Mouse (Mus musculus) heart, embryonic 10.5 days (tissue): Measurements from ENCODE around the gene Tpx2. TPM values are rescaled to one million over a fixed set of nuclear protein-coding genes. Genes with fewer than 3 reads are reported as not detected.

Source experiments
- DNase-seq: peaks from one replicate; pipeline ENCODE4 v3.0.0-alpha.2; 2017; ENCODE audit warnings: low spot score
- H3K27ac ChIP-seq: fragments of 300-500 bp; sonication (generic); 2 replicates; pipeline ENCODE4 v1.5.1; 2016; ENCODE audit warnings: mild to moderate bottlenecking
- H3K27me3 ChIP-seq: fragments of 300-500 bp; sonication (generic); 2 replicates; pipeline ENCODE4 v1.6.1; 2016; ENCODE audit warnings: mild to moderate bottlenecking; ENCODE audit not compliant: poor library complexity, insufficient read depth, severe bottlenecking
- H3K36me3 ChIP-seq: fragments of 300-500 bp; sonication (generic); 2 replicates; pipeline ENCODE4 v1.6.1; 2016; ENCODE audit warnings: mild to moderate bottlenecking, moderate library complexity
- H3K4me1 ChIP-seq: fragments of 300-500 bp; sonication (generic); 2 replicates; pipeline ENCODE4 v1.6.1; 2016; ENCODE audit warnings: mild to moderate bottlenecking
- H3K4me3 ChIP-seq: fragments of 300-500 bp; sonication (generic); 2 replicates; pipeline ENCODE4 v1.5.1; 2016; ENCODE audit warnings: mild to moderate bottlenecking, moderate library complexity
- H3K9me3 ChIP-seq: fragments of 300-500 bp; sonication (generic); 2 replicates; pipeline ENCODE4 v1.6.1; 2016; ENCODE audit warnings: mild to moderate bottlenecking, moderate library complexity
- WGBS: fragments of 180-500 bp; shearing (Covaris S2); methylation state at CpG from one replicate; pipeline ENCODE4 v1.1.7; 2016; 5-methylcytosine and 5-hydroxymethylcytosine counted together
- polyA plus RNA-seq: library from polyadenylated mRNA; unstranded; fragments of >200 nt; fragmentation: Nextera tagmentation; extraction: Ambion mirVana; gene quantifications from 2 replicates; pipeline ENCODE4 v1.2.1, GENCODE M21; 2016

Tpx2 gene
- polyA plus RNA-seq, 1 experiment from 2014 or later: 97.0 TPM

DNA sequence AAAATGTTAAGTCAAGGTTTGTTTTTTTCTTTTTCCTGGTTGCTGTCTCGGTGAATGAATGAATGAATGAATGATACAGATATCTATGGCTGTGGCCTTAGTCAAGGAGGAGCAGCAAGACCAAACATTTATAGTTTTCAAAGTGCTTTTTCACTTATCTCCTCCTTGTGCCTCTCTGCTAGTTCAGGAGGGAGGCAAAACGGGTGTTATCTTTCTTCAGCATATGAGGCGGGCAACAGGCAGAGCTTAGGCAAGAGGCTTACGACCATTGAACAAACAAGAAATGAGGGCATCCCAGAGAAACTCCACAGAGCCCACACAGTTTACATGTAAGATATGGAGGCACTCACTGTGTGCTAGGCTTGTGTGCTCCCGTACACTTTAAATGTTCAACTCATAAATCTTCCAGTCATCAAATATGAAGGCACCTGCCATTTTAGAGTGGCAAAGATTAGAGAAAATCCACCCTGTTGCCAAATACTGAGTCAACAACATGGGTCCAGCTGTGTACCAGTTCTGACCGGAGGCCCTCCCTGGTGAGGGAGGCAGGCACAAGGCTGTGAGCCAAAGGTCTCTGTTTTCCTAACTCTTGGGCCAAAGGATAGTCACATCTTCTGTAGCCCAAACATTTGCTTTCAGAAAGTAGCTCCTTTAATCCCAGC lies 33.4 kb upstream of the Tpx2 start:
- DNase-seq: peak; percentile 86
- peaks cover 7% of the 10 kb centered on the region; the same call in 1 of the 2 replicates for H3K36me3 ChIP-seq
- WGBS: 50% methylated on average over 6 of the region's 6 CpGs
- H3K27ac ChIP-seq: peak overlapping the region; percentile 70; the same call in 1 of the 2 replicates
- H3K27me3 ChIP-seq: no peaks in the 10 kb centered on the region
- H3K4me3 ChIP-seq: no peak overlapping the region
- peaks cover 77% of the 10 kb centered on the region for H3K4me1 ChIP-seq
- H3K9me3 ChIP-seq: no peaks in the 10 kb centered on the region

DNA sequence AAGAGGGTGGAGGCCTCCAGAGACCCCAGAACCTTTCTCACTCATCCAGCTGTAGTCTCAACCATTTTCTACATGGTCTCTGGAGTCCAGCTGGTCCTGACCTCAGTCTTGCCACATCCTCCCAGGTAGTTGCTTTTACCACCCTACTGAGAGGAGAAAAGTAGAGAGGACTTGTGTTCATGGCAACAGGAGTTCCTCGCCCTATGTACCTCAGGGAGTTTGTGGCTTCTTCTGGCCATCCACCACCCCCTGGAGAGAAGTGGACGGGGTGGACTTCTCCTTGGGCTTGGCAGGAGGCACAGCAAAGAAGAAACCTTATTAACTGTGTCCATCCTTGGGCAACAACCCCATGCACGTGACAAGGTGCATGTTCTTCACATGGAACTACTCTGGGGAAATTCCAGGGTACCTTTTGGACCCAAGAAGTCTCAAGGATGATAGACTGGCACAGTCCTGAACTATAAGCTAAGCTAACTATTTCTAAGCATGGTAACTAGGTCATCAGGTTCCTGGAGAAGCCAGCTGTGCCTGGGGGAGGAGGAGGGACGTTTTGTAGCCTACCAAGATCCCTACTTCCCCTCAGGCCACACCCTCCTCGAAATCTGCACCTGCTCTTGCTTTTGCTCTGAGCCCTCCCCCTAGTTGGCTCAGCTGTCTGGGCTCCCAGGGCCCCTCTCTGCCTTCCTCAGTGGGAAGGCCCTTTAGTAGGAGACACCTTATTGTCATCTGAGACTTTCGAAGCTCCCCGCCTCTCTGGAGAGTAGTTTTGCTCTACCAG lies 31.7 kb upstream of the Tpx2 start:
- Histone ChIP-seq H3K27ac (peak overlapping the region; percentile 76), H3K4me1 (peaks cover 79% of the 10 kb centered on the region), H3K9me3 (no peaks in the 10 kb centered on the region), H3K36me3 (peaks cover 10% of the 10 kb centered on the region; the same call in 1 of the 2 replicates), H3K27me3 (no peaks in the 10 kb centered on the region), H3K4me3 (no peak overlapping the region)
- peak; percentile 86 for DNase-seq
- WGBS: 70% methylated on average over 7 of the region's 7 CpGs

DNA sequence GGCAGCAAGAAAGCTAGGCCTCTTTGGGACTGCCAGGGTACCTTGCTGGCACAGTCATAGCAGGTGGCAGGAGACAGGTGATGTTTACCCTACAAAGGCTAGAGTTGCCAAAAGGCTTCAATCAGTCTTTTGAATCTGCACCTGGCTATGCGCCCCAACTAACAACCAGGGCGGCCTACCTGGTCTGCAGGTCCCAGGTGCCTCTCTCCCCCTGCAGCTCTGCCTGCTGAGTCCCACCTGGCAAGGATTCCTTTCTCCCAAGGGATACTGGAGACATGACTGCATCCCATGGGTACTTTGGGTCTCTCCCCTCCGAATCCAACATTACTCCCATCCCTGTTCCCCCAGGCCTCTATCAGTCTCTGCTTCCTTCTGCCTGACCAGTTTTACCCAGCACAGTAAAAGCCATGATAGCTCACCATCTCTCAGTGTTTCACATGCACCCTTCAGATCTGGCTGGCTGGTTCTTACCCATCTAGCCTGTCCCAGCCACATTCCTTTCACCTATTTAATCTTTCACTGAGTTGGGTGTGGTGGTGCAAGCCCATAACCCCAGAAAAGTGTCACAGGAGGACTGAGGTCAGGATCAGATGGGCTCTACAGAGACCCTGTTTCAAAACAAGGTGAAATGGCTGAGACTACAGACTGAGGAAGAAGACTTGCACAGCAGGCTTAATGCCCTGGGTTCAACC lies 31.0 kb upstream of the Tpx2 start:
- H3K36me3 ChIP-seq: peaks cover 10% of the 10 kb centered on the region; the same call in 1 of the 2 replicates
- WGBS: 79% methylated on average over 3 of the region's 3 CpGs
- peaks cover 80% of the 10 kb centered on the region for H3K4me1 ChIP-seq
- no peaks in the 10 kb centered on the region for H3K27me3 ChIP-seq
- peak; percentile 66 for DNase-seq
- H3K27ac ChIP-seq: peak overlapping the region; percentile 76; the same call in 1 of the 2 replicates
- no peaks in the 10 kb centered on the region for H3K9me3 ChIP-seq
- H3K4me3 ChIP-seq: no peak overlapping the region

DNA sequence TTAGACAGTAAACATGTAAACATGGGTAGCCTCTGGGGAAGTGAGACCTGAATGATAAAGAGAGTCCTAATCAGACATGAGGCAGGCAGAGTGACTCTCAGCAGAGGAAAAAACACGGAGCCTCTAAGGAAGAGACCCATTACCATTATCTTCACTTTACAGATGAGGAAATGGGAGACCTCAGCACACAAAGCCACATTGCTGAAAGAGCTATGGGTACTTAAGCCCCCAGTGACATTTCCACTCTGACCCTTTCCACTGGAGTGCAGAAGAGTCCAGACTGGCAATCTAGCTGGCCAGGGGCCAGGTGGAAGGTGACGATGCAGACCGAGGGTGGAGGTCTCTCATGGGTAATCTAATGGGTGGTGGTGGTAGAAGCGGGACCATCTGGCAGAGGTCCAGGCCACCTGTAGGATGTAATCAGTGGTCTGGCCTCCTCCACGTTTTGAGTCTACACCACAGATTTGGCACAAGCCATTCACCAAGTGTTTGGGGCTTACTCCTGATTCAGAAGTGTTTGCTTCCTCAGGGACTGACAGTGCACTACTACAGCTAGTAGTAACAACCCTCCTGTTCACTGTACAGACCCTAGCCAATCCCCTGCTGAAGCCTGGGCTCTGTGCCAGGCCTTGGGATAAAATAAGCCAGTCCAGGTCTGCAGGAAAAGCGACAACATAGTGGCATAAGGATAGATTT lies 30.0 kb upstream of the Tpx2 start:
- Histone ChIP-seq H3K9me3 (no peaks in the 10 kb centered on the region), H3K27ac (peak overlapping the region; percentile 76; the same call in 1 of the 2 replicates), H3K36me3 (peaks cover 13% of the 10 kb centered on the region; the same call in 1 of the 2 replicates), H3K27me3 (no peaks in the 10 kb centered on the region), H3K4me3 (no peak overlapping the region), H3K4me1 (peaks cover 81% of the 10 kb centered on the region)
- WGBS: 35% methylated on average over 6 of the region's 6 CpGs
- DNase-seq: peak; percentile 82

DNA sequence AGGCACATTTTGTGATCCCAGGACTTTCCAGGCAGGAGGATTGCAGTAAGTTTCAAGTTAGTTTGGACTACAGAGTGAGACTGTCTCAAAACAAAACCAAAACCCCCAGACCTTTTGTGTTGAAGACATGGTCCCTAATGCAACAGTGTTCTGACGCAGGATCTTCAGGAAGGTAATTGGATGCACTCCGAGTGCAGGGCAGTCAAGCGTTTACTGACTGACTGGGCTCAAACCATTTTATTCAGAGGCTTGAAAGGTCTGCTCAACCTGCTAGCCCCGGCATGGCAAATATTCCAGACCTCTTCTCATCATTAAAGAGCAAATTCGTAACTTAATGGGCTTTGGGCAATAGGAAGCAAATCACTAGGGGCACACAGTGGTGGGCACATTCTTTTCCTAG lies 29.1 kb upstream of the Tpx2 start:
- H3K36me3 ChIP-seq: peaks cover 13% of the 10 kb centered on the region; the same call in 1 of the 2 replicates
- no peaks in the 10 kb centered on the region for H3K27me3 ChIP-seq
- H3K27ac ChIP-seq: no peak overlapping the region; the same call in 1 of the 2 replicates
- H3K4me3 ChIP-seq: no peak overlapping the region
- peak; percentile 47 for DNase-seq
- WGBS: 90% methylated on average over 5 of the region's 5 CpGs
- no peaks in the 10 kb centered on the region for H3K9me3 ChIP-seq
- peaks cover 80% of the 10 kb centered on the region for H3K4me1 ChIP-seq

DNA sequence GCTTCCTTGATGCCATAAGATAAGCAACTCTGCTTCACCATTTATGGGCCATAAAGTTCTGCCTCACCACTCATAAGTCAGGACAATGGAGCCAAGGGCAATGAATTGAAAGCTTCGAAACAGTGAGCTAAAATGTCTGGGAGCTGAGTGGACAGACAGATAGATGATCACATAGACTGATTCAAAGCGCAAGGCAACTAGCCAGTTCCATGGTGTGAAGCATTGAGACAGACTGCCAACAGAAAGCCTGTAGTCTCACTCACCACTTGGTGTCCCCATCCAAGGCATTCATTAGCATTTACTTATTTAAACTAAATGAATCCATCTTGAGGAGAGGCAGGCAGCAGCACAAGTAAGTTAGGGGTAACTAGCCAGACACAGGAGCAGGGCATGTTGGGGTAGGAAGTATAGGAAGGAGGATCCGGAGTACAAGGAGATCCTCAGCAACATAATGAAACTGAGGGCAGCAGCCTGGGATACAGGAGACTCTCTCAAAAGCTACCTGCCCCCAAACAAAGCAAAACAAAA lies 28.6 kb upstream of the Tpx2 start:
- peak; percentile 61 for DNase-seq
- Histone ChIP-seq H3K4me1 (peaks cover 76% of the 10 kb centered on the region), H3K4me3 (no peak overlapping the region), H3K36me3 (peaks cover 17% of the 10 kb centered on the region; the same call in 1 of the 2 replicates), H3K27me3 (no peaks in the 10 kb centered on the region), H3K27ac (peak overlapping the region; percentile 67), H3K9me3 (no peaks in the 10 kb centered on the region)
- 90% methylated on average over 3 of the region's 3 CpGs for WGBS

DNA sequence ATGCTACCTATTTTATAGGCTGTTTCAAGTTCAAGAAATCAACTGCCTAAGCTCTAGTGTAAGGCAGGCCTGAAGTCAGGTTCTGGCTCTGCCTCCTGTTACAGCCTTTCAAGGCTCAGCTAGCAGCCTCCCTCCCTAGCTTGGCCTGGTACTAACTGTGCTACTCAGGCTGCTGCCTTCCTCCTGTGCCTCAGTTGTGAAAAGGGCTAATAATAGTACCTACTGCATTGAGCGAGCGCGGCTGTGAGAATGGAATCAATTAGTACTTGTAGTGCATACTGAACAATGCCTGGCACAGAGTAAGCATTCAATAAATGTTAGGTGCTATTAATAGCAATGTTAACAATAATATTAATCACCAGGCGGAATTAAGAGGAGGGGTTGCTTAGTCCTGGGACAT lies 27.8 kb upstream of the Tpx2 start:
- DNase-seq: no peak
- H3K9me3 ChIP-seq: no peaks in the 10 kb centered on the region
- H3K4me1 ChIP-seq: peaks cover 76% of the 10 kb centered on the region
- WGBS: 56% methylated on average over 4 of the region's 4 CpGs
- H3K36me3 ChIP-seq: peaks cover 18% of the 10 kb centered on the region; the same call in 1 of the 2 replicates
- no peak overlapping the region for H3K4me3 ChIP-seq
- no peaks in the 10 kb centered on the region for H3K27me3 ChIP-seq
- H3K27ac ChIP-seq: peak overlapping the region; percentile 67

DNA sequence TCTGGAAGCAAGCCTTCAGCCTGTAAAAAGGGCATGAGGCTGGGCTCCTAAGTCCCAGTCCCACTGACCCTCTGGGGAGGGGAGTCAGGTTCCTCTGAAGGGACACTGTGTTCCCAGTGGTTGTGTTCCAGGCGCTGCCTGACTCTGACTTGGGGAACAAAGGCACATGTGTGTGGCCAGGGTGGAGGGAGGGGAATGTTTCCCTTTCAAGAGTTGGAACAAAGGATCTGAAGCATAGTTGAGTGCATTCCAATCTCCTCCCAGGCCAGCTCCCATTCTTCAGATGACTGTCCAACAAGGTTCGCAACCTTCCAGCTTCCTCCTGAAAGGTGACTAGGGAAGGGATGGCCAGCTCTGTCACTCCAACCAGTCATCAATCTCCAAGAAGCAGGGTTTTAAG lies 27.4 kb upstream of the Tpx2 start:
- Histone ChIP-seq H3K4me3 (no peak overlapping the region), H3K4me1 (peaks cover 79% of the 10 kb centered on the region), H3K9me3 (no peaks in the 10 kb centered on the region), H3K36me3 (peaks cover 21% of the 10 kb centered on the region; the same call in 1 of the 2 replicates), H3K27ac (peak overlapping the region; percentile 67), H3K27me3 (no peaks in the 10 kb centered on the region)
- no peak for DNase-seq
- WGBS: 34% methylated on average over 2 of the region's 2 CpGs

DNA sequence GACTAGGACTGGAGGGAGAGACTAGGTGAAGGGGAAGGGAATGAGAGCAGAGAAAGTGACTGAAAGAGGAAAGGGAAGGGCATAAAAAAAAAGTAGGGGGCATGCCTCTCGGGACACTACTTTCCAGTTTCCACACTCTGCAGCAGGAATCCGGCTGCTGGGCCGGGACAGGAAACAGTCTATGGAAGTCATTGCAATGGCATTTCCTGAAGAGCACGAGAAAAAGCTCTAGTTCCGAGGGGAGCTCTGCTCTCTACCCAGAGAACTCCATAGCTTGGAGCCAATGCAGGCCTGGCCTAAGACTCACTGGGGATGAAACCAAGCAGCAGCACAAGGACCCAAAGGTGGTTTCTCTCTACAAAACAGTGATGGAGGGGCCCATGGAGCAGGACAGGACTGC lies 26.7 kb upstream of the Tpx2 start:
- Histone ChIP-seq H3K27ac (peak overlapping the region; percentile 67), H3K27me3 (no peaks in the 10 kb centered on the region), H3K4me3 (no peak overlapping the region), H3K9me3 (no peaks in the 10 kb centered on the region), H3K4me1 (peaks cover 78% of the 10 kb centered on the region), H3K36me3 (peaks cover 25% of the 10 kb centered on the region; the same call in 1 of the 2 replicates)
- WGBS: 24% methylated on average over 5 of the region's 5 CpGs
- DNase-seq: no peak

DNA sequence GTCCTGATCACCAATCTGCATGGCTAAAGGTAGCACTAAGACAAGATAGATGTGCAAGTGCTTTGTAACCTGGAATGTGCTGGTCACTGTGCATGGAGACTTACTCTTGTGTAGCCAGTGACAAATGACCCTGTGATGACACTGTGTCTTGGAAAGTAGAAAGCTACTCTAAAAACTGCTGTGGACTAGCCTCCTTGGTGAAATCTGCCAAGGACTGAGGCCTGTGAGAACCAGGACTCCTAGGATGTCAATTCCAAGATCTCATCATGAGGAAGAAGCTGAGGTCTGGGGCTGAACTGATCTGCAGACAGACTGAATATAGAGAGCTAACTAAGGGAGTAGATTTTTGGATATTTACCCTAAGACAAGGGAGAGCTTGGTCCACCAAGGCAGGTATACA lies 26.2 kb upstream of the Tpx2 start:
- Histone ChIP-seq H3K4me3 (no peak overlapping the region), H3K27ac (peak overlapping the region; percentile 67; the same call in 1 of the 2 replicates), H3K4me1 (peaks cover 76% of the 10 kb centered on the region), H3K27me3 (no peaks in the 10 kb centered on the region), H3K9me3 (no peaks in the 10 kb centered on the region), H3K36me3 (peaks cover 25% of the 10 kb centered on the region; the same call in 1 of the 2 replicates)
- no peak for DNase-seq

DNA sequence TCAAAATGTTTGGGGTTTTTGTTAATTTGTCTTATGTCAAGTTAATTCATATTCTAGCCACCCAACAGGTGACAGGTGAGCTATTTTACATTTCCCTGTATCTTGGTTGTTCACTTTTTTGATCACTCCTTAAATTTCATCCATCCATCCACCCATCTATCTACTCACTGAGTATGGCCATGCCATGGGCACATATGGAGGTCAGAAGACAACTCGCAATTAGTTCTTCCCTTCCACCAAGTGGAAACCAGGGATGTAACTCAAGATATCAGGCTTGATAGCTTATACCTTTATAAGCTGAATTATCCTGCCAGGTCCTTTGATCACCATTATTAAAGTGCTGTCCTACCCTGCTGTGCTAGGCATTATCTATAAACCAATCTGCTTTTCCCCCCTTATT lies 24.0 kb upstream of the Tpx2 start:
- H3K4me1 ChIP-seq: peaks cover 78% of the 10 kb centered on the region
- no peak overlapping the region for H3K27ac ChIP-seq
- no peaks in the 10 kb centered on the region for H3K27me3 ChIP-seq
- H3K4me3 ChIP-seq: no peak overlapping the region
- H3K36me3 ChIP-seq: peaks cover 24% of the 10 kb centered on the region; the same call in 1 of the 2 replicates
- DNase-seq: no peak
- H3K9me3 ChIP-seq: no peaks in the 10 kb centered on the region
- WGBS: 90% methylated on average over 1 of the region's 1 CpGs
